Mouse (Mus musculus) adrenal gland, adult 8-10 months (tissue): ENCODE measurements at regions not wholly inside any gene's neighbourhood (a gene's known extent, or its start where the extent isn't known, plus 50 kb on each side); places are given as distances from the start of the nearest gene placed in this dataset.

ENCODE experiments used
- DNase-seq: peaks from one replicate; pipeline ENCODE4 v3.0.0; 2022

DNA sequence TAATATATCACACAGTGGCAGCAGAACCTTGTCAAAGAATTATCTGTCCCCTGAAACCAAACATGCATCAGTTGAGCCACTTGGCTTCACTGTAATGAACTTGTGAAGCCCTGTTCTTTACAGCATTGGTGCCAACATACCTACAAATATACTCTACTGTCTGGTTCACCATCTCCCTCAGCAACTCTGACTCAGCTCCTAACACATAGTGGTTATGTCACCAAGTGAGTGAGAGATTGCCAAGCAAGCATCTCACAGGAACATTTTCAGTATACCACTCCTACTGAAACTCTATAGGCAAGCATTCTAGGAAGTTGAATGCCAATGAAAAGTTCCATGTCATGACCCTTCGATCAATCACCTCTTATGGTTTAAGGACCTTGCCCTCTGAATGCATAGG, 321.2 kb upstream of the Pabpc6 start:
- DNase-seq, result no peak

DNA sequence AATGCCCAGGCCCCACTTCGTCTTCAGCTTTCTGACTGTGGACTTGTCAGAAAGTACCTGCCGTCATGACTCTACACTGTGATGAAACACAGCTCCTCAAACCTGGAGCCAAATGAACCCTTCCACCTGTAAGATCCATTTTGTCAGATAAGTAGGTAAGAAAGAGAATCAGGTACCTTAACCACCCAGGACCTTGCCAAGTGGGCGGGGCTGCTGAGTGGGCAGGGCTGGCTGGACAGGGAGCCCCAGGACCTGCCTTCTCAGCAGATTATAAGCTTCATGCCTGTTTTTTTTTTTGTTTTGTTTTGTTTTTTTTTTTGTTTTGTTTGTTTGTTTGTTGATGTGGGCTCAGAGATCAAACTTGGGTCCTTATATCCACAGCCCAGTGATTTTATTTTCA, 311.8 kb upstream of the Pabpc6 start:
- DNase-seq, result no peak

GRCm38 (mm10) chr17:9976866-9977421, 307.4 kb upstream of the Pabpc6 start:
- DNase-seq, result no peak

- DNase-seq, result no peak
These were observed 306.5 kb upstream of the Pabpc6 start for GRCm38 (mm10) chr17:9975995-9976394.

- no peak for DNase-seq
These were observed 305.6 kb upstream of the Pabpc6 start for GRCm38 (mm10) chr17:9975153-9975552.

DNA sequence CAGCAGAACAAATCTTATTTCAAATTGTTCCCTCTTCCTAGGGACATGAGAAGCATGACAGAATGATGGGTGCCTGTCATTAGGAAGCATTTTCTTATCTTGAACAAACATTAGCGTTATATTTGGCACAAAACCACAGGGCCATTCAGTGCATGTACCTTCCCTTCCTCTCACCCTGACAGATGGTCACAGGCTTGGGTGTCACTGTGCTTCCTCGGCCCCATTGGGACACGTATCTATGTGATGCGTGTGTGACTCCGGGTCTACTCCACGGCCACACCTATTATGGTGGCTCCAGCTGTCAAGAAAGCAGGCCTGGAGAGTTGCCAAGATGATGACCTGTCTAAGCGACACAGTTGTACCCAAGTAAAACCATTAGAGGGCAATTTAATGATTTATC, 298.5 kb upstream of the Pabpc6 start:
- no peak for DNase-seq

GRCm38 (mm10) chr17:9962893-9963436, 293.4 kb upstream of the Pabpc6 start:
- DNase-seq, result no peak

- no peak for DNase-seq
These were observed 279.6 kb upstream of the Pabpc6 start for GRCm38 (mm10) chr17:9948985-9949667.

GRCm38 (mm10) chr17:9947609-9948008, 278.1 kb upstream of the Pabpc6 start:
- no peak for DNase-seq

DNA sequence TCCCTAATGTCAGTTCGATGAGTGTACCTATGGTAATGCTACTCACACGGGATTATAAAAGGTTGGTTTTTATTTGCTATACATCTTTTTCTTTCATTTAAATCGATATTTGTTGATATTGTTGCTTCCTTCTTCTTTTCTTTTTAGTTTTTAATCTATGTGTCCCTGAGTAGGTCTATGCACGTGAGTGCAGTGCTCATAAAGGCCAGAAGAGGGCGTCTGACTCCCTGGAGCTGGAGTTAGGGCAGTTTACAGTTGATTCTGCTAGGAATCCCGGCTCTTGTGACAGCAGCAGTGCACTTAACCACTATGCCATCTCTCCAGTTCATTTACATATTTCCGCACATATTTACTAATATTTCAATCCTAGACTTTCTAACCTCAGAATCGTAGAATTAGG, 275.0 kb upstream of the Pabpc6 start:
- DNase-seq, result no peak

- DNase-seq, result no peak
These were observed 272.7 kb upstream of the Pabpc6 start for GRCm38 (mm10) chr17:9942171-9942570.

GRCm38 (mm10) chr17:9939576-9939975, 270.1 kb upstream of the Pabpc6 start:
- DNase-seq, result no peak

DNA sequence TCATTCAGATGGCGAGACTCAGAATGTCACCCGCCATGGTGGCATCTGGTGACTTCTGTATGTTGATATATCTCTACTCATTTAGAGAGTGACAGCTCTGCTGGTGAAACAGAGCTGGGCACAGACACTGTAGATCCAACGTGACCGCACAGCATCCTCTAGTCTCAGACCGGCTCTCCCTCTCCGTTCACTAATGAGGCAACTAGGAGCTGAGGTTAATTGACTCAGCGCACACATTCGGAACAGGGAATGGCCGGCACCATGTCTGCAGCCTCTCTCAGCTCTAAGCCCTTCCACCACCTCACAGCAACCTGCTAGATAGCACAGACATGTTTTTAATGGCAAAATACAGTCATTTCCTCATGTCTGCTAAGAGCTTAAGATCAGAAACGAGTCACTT, 268.9 kb upstream of the Pabpc6 start:
- DNase-seq, result no peak

- no peak for DNase-seq
These were observed 267.7 kb upstream of the Pabpc6 start for GRCm38 (mm10) chr17:9937211-9937610.

GRCm38 (mm10) chr17:9932186-9932585, 262.7 kb upstream of the Pabpc6 start:
- no peak for DNase-seq

DNA sequence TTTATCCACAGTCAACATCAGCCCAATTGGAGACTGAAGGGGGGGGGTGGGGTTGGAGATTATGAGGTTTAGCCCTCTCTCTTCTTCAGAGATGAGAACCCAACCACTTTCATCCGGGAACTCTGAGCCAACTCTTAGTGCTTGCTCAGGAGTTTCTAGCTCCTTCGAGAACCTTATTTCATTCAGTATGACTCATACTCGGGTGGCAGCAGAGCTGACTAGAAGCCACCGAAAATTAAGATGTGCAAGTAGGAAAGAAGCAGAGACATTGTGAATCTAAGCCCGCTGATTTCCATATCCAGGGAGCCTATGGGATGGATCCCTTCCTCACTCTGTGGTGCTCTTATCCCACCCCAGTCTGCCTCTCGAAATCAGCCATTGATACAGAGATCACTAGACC, 262.0 kb upstream of the Pabpc6 start:
- DNase-seq, result no peak

GRCm38 (mm10) chr17:9929448-9930088, 260.1 kb upstream of the Pabpc6 start:
- no peak for DNase-seq

GRCm38 (mm10) chr17:9927724-9928123, 258.2 kb upstream of the Pabpc6 start:
- DNase-seq, result no peak

DNA sequence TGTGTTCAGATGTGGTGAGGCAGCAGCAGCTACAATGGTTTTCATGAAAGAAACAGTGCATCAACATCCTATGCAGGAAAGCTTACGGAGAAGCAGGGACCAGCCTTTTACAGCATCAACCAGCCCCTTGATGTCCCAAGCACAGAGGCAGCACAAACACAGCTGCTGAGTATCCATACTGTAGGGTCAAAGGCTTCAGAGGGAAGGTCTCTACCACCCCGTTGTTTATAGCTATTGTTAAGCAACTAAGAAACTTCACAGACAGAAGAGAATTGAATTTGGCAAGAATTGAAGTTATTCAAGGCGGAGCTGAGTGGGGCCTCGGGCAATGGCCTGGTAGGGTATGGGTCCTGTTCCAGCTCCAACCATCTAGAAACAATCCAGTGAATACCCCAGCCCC, 256.8 kb upstream of the Pabpc6 start:
- no peak for DNase-seq

DNA sequence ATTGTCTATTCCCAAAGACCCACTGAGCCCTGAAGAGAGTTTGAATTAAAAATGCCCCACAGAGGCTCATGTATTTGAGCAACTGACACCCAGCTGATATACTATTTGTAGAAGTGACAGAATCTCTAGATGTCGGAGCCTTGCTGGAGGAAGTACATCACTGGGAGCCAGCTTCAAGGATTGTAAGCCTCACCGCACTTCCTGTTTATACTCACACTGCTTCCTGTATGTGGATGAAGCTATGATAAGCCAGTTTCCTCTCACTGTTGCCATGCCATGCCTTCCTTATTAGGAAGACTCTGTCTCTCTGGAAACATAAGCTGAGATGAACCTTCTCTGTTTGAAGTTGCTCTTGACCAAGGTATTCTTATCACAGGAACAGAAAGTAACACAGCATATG, 251.8 kb upstream of the Pabpc6 start:
- no peak for DNase-seq

GRCm38 (mm10) chr17:9917031-9917430, 247.5 kb upstream of the Pabpc6 start:
- DNase-seq, result no peak

GRCm38 (mm10) chr17:9910856-9911255, 241.3 kb upstream of the Pabpc6 start:
- no peak for DNase-seq

DNA sequence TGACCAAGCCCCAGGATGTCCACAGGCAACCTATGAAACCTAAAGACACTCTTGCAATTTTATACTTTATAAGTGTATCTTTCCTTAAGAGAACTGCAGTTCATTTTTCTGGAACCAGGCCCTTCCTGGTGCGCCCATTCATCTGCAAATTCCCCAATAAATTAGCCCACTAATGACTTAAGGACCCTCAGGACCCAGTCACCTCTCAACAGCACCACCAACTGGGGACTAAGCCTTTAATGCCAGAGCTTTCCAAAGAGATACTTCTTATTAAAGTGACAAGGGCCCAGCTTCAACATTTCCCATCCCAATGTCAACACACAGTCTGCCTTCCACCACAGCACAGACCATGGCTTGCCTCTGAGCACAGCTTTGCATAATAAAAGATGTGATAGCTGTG, 237.6 kb upstream of the Pabpc6 start:
- no peak for DNase-seq
